Mouse (Mus musculus) large intestine, adult 2 months (tissue): Measurements from ENCODE around the gene Cacna1a. TPM values are rescaled to one million over a fixed set of nuclear protein-coding genes. Genes with fewer than 3 reads are reported as not detected.
"Not testable (repeated sequence)": the region's sequence is repeated elsewhere in the genome, so short reads cannot be mapped to it uniquely, and the experiment has no call there.

ENCODE experiments used
- DNase-seq: peaks from one replicate; pipeline ENCODE4 v3.0.0-alpha.2; 2012; ENCODE audit warnings: low read depth, low spot score
- WGBS: fragments of 180-500 bp; shearing (Covaris S2); methylation state at CpG from one replicate; pipeline ENCODE4 v1.1.7; 2018; 5-methylcytosine and 5-hydroxymethylcytosine counted together
- polyA plus RNA-seq: library from polyadenylated mRNA; depleted of rRNA; stranded (reverse); fragments of >200 nt; gene quantifications from 2 replicates; pipeline ENCODE4 v1.2.3, GENCODE M21; 2012

Gene Cacna1a
- polyA plus RNA-seq, 1 experiment, result 5.2 TPM

- WGBS, result 82% methylated on average over 4 of the region's 4 CpGs
- DNase-seq, result not testable (repeated sequence)
Measured at GRCm38 (mm10) chr8:84623425-84623824, 235.2 kb downstream of the Cacna1a start.

- WGBS, result 77% methylated on average over 11 of the region's 11 CpGs
Measured at GRCm38 (mm10) chr8:84629586-84629985, 241.3 kb downstream of the Cacna1a start.

GRCm38 (mm10) chr8:84630145-84630544, 241.9 kb downstream of the Cacna1a start:
- no peak for DNase-seq

More at GRCm38 (mm10) chr8:84629586-84629985, 241.3 kb downstream of the Cacna1a start:
- no peak for DNase-seq

GRCm38 (mm10) chr8:84631813-84632212, 243.6 kb downstream of the Cacna1a start:
- DNase-seq, result no peak
- WGBS, result 96% methylated on average over 4 of the region's 4 CpGs

More at GRCm38 (mm10) chr8:84630145-84630544, 241.9 kb downstream of the Cacna1a start:
- WGBS, result 79% methylated on average over 4 of the region's 4 CpGs

- 61% methylated on average over 10 of the region's 10 CpGs for WGBS
- no peak for DNase-seq
Measured at GRCm38 (mm10) chr8:84633841-84634584, 245.8 kb downstream of the Cacna1a start.

- 60% methylated on average over 9 of the region's 9 CpGs for WGBS
- DNase-seq, result no peak
Measured at GRCm38 (mm10) chr8:84634849-84635304, 246.6 kb downstream of the Cacna1a start.

- no peak for DNase-seq
- 79% methylated on average over 14 of the region's 14 CpGs for WGBS
Measured at GRCm38 (mm10) chr8:84635397-84636050, 247.3 kb downstream of the Cacna1a start.

GRCm38 (mm10) chr8:84636051-84636691, 247.9 kb downstream of the Cacna1a start:
- 90% methylated on average over 17 of the region's 17 CpGs for WGBS
- no peak for DNase-seq

GRCm38 (mm10) chr8:84637946-84638554, 249.8 kb downstream of the Cacna1a start:
- no peak for DNase-seq
- WGBS, result 48% methylated on average over 8 of the region's 8 CpGs

GRCm38 (mm10) chr8:84638555-84639161, 250.4 kb downstream of the Cacna1a start:
- DNase-seq, result no peak
- 1% methylated on average over 51 of the region's 52 CpGs for WGBS

- peak; percentile 82 for DNase-seq
- under 1% methylated on average over 105 of the region's 106 CpGs for WGBS
Measured at GRCm38 (mm10) chr8:84639162-84640009, 251.1 kb downstream of the Cacna1a start.

GRCm38 (mm10) chr8:84640010-84640588, 251.9 kb downstream of the Cacna1a start:
- WGBS, result 15% methylated on average over 9 of the region's 9 CpGs
- no peak for DNase-seq

GRCm38 (mm10) chr8:84640617-84641294, 252.5 kb downstream of the Cacna1a start:
- WGBS, result 64% methylated on average over 7 of the region's 7 CpGs
- DNase-seq, result no peak

- WGBS, result 73% methylated on average over 1 of the region's 1 CpGs
- DNase-seq, result no peak
Measured at GRCm38 (mm10) chr8:84641578-84642361, 253.5 kb downstream of the Cacna1a start.

- no peak for DNase-seq
- WGBS, result 33% methylated on average over 5 of the region's 5 CpGs
Measured at GRCm38 (mm10) chr8:84643019-84643418, 254.8 kb downstream of the Cacna1a start.

GRCm38 (mm10) chr8:84646800-84647199, 258.6 kb downstream of the Cacna1a start:
- DNase-seq, result no peak

GRCm38 (mm10) chr8:84647461-84647901, 259.2 kb downstream of the Cacna1a start:
- no peak for DNase-seq
- 9% methylated on average over 14 of the region's 14 CpGs for WGBS

More at GRCm38 (mm10) chr8:84646800-84647199, 258.6 kb downstream of the Cacna1a start:
- WGBS, result 48% methylated on average over 6 of the region's 6 CpGs
